Mouse (Mus musculus) gonadal fat pad, adult 2 months (tissue): ENCODE results near the gene Rnf146. TPM values are rescaled to one million over a fixed set of nuclear protein-coding genes. Genes with fewer than 3 reads are reported as not detected.
"Not testable (repeated sequence)": the region's sequence is repeated elsewhere in the genome, so short reads cannot be mapped to it uniquely, and the experiment has no call there.

Experiments used
- DNase-seq: peaks from one replicate; pipeline ENCODE4 v3.0.0-alpha.2; 2012; ENCODE audit warnings: low read depth
- polyA plus RNA-seq: library from polyadenylated mRNA; depleted of rRNA; stranded (reverse); fragments of >200 nt; gene quantifications from 2 replicates; pipeline ENCODE4 v1.2.3, GENCODE M21; 2012; rRNA removed

Rnf146 gene
- polyA plus RNA-seq, result 24.6 and 26.4 TPM in 2 replicates

GRCm38 (mm10) chr10:29362197-29362900 lies at the start of gene Rnf146:
Gene Rnf146 (minus strand): TSS chr10:29362442.
- DNase-seq, result no peak

- no peak for DNase-seq
Measured at GRCm38 (mm10) chr10:29402656-29403268, 40.5 kb upstream of the Rnf146 start.

GRCm38 (mm10) chr10:29394890-29395289 lies 32.6 kb upstream of the Rnf146 start:
- DNase-seq, result not testable (repeated sequence)

- DNase-seq, result no peak
Measured at GRCm38 (mm10) chr10:29381558-29381957, 19.3 kb upstream of the Rnf146 start.

GRCm38 (mm10) chr10:29374065-29374464 lies 11.8 kb upstream of the Rnf146 start:
- DNase-seq, result no peak

- DNase-seq, result no peak
Measured at GRCm38 (mm10) chr10:29361464-29362196, 612 bp downstream of the Rnf146 start.

- DNase-seq, result no peak
Measured at GRCm38 (mm10) chr10:29361095-29361463, 1.2 kb downstream of the Rnf146 start.

- DNase-seq, result no peak
Measured at GRCm38 (mm10) chr10:29354183-29354582, 8.1 kb downstream of the Rnf146 start.

GRCm38 (mm10) chr10:29352575-29352974 lies 9.7 kb downstream of the Rnf146 start:
- no peak for DNase-seq

- peak; percentile 66 for DNase-seq
Measured at GRCm38 (mm10) chr10:29351420-29351819, 10.8 kb downstream of the Rnf146 start.

GRCm38 (mm10) chr10:29346638-29347037 lies 15.6 kb downstream of the Rnf146 start:
- DNase-seq, result no peak

- DNase-seq, result no peak
Measured at GRCm38 (mm10) chr10:29344232-29344631, 18.0 kb downstream of the Rnf146 start.

- no peak for DNase-seq
Measured at GRCm38 (mm10) chr10:29338355-29339056, 23.7 kb downstream of the Rnf146 start.

GRCm38 (mm10) chr10:29333836-29334235 lies 28.4 kb downstream of the Rnf146 start:
- no peak for DNase-seq

- DNase-seq, result no peak
Measured at GRCm38 (mm10) chr10:29324817-29325216, 37.4 kb downstream of the Rnf146 start.

GRCm38 (mm10) chr10:29313905-29314304 lies 48.3 kb downstream of the Rnf146 start:
- no peak for DNase-seq

GRCm38 (mm10) chr10:29313064-29313638 lies 49.1 kb downstream of the Rnf146 start, which contains the start of gene Echdc1:
Gene Echdc1 (plus strand): TSS chr10:29313166.
- DNase-seq, result no peak

- DNase-seq, result peak; percentile 79
Measured at GRCm38 (mm10) chr10:29311480-29312219, 50.6 kb downstream of the Rnf146 start.

- DNase-seq, result peak; percentile 89
Measured at GRCm38 (mm10) chr10:29302230-29302629, 60.0 kb downstream of the Rnf146 start.
